Mouse (Mus musculus) regulatory T cell (primary cell): ENCODE results near the gene Grik3.
"Not testable (repeated sequence)": the region's sequence is repeated elsewhere in the genome, so short reads cannot be mapped to it uniquely, and the experiment has no call there.

Source experiments
- in situ Hi-C: fragments of 300-600 bp; cut with MboI, MseI; formaldehyde crosslinking; loops from one replicate; pipeline ENCODE4 v1.15.1; 2025; ENCODE audit warnings: high pct_unique_total_duplicates

The Grik3 gene

DNA sequence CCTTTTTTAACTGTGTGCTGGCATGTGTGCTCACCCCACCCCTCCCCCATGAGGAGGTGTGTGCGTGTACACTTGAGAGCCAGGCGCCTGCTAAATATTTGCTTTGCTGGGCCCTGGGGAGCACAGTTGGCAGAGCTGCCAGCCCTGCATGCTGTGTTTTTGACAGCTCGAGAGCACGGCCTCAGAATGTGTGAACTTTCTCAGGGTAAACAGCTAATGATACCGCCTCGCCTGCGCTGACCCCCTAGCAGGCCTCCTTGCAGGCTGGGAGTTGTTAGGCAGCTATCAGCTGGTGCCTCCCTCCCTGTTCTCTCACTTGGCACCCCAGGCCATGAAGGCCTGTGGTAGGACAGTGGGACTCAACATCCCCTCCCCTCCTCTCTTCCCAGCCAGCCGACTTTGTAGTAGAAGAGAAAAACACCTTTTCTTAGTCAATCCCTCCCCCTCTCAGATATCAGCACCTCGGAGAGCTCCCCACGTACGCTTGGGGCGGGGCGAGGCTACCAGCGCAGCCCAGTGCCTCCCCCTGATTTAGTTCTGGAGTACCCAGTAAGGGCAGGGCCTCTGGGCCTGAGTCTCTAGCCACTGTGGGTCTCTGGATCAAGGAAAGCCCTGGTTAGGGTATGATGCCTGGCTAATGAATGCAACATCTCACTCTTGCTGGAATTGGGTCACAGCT is 99.9 kb downstream of the Grik3 start:
- in situ Hi-C loops, result no loop called here

- in situ Hi-C loops, result no loop called here
These were observed 102.2 kb downstream of the Grik3 start for GRCm38 (mm10) chr4:125592663-125593062.

GRCm38 (mm10) chr4:125595011-125595410 is 104.5 kb downstream of the Grik3 start:
- in situ Hi-C loops, result no loop called here

- in situ Hi-C loops, result no loop called here
These were observed 108.2 kb downstream of the Grik3 start for GRCm38 (mm10) chr4:125598677-125599076.

- in situ Hi-C loops, result no loop called here
These were observed 109.1 kb downstream of the Grik3 start for GRCm38 (mm10) chr4:125599510-125600005.

- in situ Hi-C loops, result no loop called here
These were observed 110.1 kb downstream of the Grik3 start for GRCm38 (mm10) chr4:125600642-125601041.

- in situ Hi-C loops, result no loop called here
These were observed 110.8 kb downstream of the Grik3 start for GRCm38 (mm10) chr4:125601301-125601700.

DNA sequence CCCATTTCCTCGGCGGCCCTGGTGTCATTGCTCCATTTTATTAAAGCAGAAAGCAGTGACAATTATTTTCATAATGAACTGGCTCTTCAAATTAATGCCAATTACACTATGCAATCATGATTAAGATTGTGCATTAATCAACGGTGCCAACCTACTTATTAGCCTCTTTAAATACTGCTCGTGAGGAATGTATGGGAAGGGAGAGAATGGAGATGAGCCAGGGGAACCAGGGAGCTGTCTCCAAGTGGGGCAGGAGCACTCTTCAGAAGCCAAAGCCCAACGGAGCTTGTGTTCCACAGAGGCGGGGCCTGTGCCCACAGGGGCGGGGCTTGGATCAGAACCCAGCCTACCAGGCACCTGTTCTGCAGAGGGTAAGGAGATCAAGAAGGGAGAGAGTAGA is 114.0 kb downstream of the Grik3 start:
- in situ Hi-C loops, result no loop called here

DNA sequence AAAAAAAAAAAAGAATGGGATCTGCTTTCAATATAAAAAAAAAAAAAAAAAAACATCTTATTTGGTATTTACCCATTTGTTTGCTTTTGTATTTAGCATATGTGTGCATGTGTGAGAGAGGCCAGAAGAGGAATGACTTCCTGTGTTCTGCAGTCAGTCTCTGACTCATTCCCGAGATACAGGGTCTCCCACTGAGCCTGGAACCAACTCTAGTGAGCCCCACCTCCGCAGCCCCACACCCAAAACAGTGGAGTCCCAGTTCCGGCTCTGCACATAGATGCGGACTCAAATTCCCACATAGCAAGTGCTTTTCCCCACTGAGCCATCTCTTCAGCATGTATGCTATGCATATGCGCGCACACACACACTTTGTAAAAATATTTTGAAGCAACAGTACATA is 115.6 kb downstream of the Grik3 start:
- in situ Hi-C loops, result no loop called here

DNA sequence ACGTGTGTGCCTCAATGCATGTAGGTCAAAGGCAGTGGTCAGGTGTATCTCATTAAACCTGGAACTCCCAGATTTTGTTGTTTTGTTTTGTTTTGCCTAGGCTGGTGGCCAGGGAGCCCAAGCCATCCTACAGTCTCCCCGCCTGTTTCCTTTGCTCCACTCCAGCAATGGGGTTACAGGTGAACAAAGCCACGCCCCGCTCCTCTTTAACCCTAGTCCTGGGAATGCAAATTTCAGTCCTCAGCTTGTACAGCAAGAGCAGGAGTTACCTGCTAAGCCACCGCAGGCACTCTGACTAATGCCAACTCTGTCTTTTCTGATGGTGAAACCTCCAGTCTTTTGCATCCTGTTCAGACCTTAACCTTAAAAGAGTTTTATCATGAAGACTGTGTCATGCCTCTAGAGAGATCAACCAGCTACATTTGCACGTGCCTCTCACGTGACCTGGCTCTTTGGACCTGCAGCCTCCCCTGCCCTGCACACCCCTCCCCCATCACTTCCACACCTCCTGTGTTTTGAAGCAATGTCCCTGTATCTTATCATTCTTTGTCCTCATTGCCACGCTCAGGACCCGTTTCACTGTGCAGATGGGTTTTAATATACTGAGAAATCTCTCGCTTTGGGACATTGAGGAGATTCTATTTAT is 117.0 kb downstream of the Grik3 start:
- in situ Hi-C loops, result no loop called here

GRCm38 (mm10) chr4:125608896-125609295 is 118.4 kb downstream of the Grik3 start:
- in situ Hi-C loops, result not testable (repeated sequence)

- in situ Hi-C loops, result no loop called here
These were observed 119.1 kb downstream of the Grik3 start for GRCm38 (mm10) chr4:125609320-125610306.

DNA sequence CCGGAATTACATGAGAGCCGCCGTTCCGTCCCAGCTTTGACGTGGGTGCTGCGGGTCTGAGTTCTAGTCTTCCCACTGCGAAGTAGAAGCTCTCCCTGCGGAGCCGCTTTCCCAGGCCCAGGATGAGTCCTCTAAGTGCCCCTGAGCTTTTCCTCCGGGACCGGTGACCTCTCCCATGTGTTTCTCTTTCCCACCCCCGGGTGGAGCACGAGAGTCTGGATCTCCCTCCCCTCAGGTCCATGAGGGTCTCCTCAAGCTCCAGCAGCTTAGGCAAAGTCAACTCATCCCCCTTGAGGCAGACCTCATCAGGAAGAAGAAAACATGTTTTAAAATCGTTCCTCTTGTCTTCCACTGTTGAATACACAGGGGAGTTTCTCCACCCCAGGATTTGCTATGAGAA is 127.4 kb downstream of the Grik3 start:
- in situ Hi-C loops, result no loop called here

- in situ Hi-C loops, result no loop called here
These were observed 128.2 kb downstream of the Grik3 start for GRCm38 (mm10) chr4:125618524-125619320.

DNA sequence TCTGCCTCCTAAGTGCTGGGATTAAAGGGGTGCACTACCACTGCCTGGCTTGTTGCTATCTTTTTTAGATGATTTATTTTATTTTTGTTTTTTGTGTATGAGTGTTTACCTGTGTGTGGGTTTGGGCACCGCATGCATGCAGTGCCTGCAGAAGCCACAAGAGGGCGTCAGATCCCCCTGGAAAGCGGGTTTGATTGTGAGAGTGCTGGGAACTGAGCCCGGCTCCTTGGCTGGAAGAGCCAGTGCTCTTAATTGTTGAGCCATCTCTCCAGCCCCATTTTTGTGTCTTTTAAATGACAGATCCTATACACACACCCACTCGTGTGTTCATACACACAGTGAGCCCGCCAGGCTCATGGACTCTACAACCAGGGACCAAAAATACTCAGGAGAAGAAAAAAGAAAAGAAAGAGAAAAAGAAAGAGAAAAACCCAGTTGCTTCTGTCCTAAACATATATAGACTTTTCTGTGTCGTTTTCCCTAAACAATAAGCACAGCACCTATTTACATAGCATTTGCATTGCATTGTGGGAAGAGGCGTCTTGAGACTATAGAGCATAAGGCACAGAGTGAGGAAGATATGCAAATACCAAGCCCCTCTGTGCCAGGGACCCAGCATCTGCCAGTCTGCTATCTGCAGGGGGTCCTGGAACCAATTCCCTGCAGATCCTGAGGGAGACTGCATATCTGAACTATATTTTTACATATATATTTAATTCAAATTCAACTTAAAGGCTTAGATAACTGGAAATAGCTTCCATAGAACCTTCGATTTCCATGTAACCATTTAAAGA is 134.6 kb downstream of the Grik3 start:
- in situ Hi-C loops, result no loop called here

DNA sequence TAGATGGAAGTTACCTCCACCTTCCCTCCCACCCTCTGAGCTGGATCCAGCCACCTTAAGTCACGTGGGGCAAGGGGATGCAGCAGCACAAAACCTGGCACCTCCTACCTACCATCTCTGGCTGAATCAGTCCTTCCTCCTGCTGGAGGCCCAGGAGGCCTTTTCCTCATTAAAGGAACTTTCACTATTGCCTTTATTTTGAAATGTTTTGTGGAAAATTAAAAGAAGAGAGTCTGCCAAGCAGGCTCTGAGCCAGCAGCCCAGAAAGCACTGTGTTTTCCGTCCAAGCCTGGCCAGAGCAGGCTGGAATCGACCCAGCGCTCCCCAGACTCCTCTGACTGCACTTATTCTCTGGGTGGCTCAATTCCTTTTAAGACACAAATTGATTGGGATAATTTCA is 139.0 kb downstream of the Grik3 start:
- in situ Hi-C loops, result no loop called here

GRCm38 (mm10) chr4:125635037-125635436 is 144.5 kb downstream of the Grik3 start:
- in situ Hi-C loops, result no loop called here

DNA sequence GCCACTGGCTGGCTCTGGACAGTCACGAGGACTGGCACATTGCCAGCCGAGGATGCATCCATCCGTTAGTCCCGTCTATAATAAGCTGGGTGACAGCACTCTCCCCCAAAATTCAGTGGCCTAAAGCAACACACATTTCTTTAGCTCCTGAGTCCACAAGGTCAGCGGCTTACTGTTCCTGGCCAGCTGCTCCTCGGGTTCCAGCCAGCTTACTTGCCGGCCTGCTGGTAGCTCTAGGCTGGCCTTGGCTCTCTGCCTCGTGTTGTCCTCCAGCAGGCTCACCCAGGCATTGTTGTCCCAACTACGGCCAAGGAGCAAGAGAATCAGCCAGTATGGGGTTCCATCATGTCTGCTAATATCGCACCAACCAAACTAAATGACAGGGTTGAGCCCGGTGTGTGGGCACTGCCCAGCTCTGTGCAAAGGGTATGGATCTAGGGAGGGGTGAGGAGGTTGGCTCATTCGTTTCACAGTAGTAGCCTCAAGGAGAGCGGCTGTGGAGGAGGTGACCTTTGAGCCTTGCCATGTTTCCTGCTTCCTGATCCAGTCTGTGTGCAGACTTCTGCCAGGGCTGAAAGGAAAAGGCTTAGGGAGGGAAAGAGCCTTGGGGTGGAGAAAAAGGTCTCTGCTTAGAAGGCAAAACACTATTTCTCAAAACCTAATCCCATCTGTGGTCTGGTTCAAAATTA is 146.3 kb downstream of the Grik3 start:
- in situ Hi-C loops, result no loop called here

- in situ Hi-C loops, result no loop called here
These were observed 146.9 kb downstream of the Grik3 start for GRCm38 (mm10) chr4:125637364-125637763.

GRCm38 (mm10) chr4:125640520-125640919 is 150.0 kb downstream of the Grik3 start:
- in situ Hi-C loops, result no loop called here
